Mouse (Mus musculus) stomach, embryonic 16.5 days (tissue): ENCODE measurements around the gene Mgea5. TPM values are rescaled to one million over a fixed set of nuclear protein-coding genes. Genes with fewer than 3 reads are reported as not detected.

Experiments
- ATAC-seq: fragments of 200-750 bp; cut with Nextera tagmentation; 2 replicates; pipeline ENCODE4 v1.8.0; 2017; ENCODE audit warnings: moderate number of reproducible peaks, moderate TSS enrichment; ENCODE audit not compliant: insufficient read depth, low FRiP score
- H3K27ac ChIP-seq: fragments of 300-500 bp; sonication (generic); 2 replicates; pipeline ENCODE4 v1.5.1; 2014; ENCODE audit warnings: low read length
- H3K27me3 ChIP-seq: fragments of 300-500 bp; sonication (generic); 2 replicates; pipeline ENCODE4 v1.6.1; 2014; ENCODE audit warnings: low read length, control low read depth, mixed read lengths; ENCODE audit not compliant: control insufficient read depth, insufficient read depth
- H3K36me3 ChIP-seq: fragments of 300-500 bp; sonication (generic); 2 replicates; pipeline ENCODE4 v1.6.1; 2014; ENCODE audit warnings: low read length; ENCODE audit not compliant: control insufficient read depth, insufficient read depth
- H3K4me1 ChIP-seq: fragments of 300-500 bp; sonication (generic); 2 replicates; pipeline ENCODE4 v1.6.1; 2014; ENCODE audit warnings: low read length, control low read depth, mixed read lengths; ENCODE audit not compliant: control insufficient read depth, insufficient read depth
- H3K4me2 ChIP-seq: fragments of 300-500 bp; sonication (generic); 2 replicates; pipeline ENCODE4 v1.6.1; 2014; ENCODE audit warnings: low read depth, low read length, mixed read lengths
- H3K4me3 ChIP-seq: fragments of 300-500 bp; sonication (generic); replicated peaks from 2 replicates; pipeline ENCODE4 v1.5.1; 2014; ENCODE audit warnings: mild to moderate bottlenecking, low read length
- H3K9ac ChIP-seq: fragments of 300-500 bp; sonication (generic); 2 replicates; pipeline ENCODE4 v1.6.1; 2014; ENCODE audit warnings: low read length
- H3K9me3 ChIP-seq: fragments of 300-500 bp; sonication (generic); replicated peaks from 2 replicates; pipeline ENCODE4 v1.6.1; 2016; ENCODE audit warnings: low read length, control low read depth; ENCODE audit not compliant: control insufficient read depth
- WGBS: fragments of 180-500 bp; shearing (Covaris S2); extraction: QIAGEN DNeasy Blood & Tissue Kit; methylation state at CpG from one replicate; pipeline ENCODE4 v1.1.7; 2014; 5-methylcytosine and 5-hydroxymethylcytosine counted together
- polyA plus RNA-seq: library from polyadenylated mRNA; unstranded; fragments of >200 nt; fragmentation: Nextera tagmentation; extraction: Ambion mirVana; gene quantifications from 2 replicates; pipeline ENCODE4 v1.2.1, GENCODE M21; 2015

Gene Mgea5
- polyA plus RNA-seq, 1 experiment from 2014 or later: 40.5 TPM

- no peak for ATAC-seq
- H3K4me3 ChIP-seq: peak overlapping the region; percentile 41; the same call in 1 of the 2 replicates
- H3K9ac ChIP-seq: no peak overlapping the region
- no peaks in the 10 kb centered on the region for H3K9me3 ChIP-seq
- H3K27me3 ChIP-seq: peaks cover 92% of the 10 kb centered on the region
- WGBS: 5% methylated on average over 45 of the region's 45 CpGs
- H3K27ac ChIP-seq: no peak overlapping the region
- H3K4me2 ChIP-seq: peak overlapping the region; percentile 67; the same call in 1 of the 2 replicates
- H3K4me1 ChIP-seq: peaks cover 30% of the 10 kb centered on the region
- H3K36me3 ChIP-seq: no peaks in the 10 kb centered on the region
Observed at GRCm38 (mm10) chr19:45741431-45742217, 42.0 kb downstream of the Mgea5 start.

- no peaks in the 10 kb centered on the region for H3K9me3 ChIP-seq
- H3K4me3 ChIP-seq: no peak overlapping the region
- H3K4me1 ChIP-seq: peaks cover 27% of the 10 kb centered on the region
- peaks cover 95% of the 10 kb centered on the region for H3K27me3 ChIP-seq
- H3K27ac ChIP-seq: no peak overlapping the region
- 22% methylated on average over 7 of the region's 7 CpGs for WGBS
- H3K9ac ChIP-seq: no peak overlapping the region
- no peaks in the 10 kb centered on the region for H3K36me3 ChIP-seq
- H3K4me2 ChIP-seq: no peak overlapping the region
- no peak for ATAC-seq
Observed at GRCm38 (mm10) chr19:45740817-45741216, 42.8 kb downstream of the Mgea5 start.

GRCm38 (mm10) chr19:45740233-45740632 lies 43.4 kb downstream of the Mgea5 start:
- H3K36me3 ChIP-seq: no peaks in the 10 kb centered on the region
- no peak overlapping the region for H3K4me3 ChIP-seq
- H3K4me1 ChIP-seq: peaks cover 26% of the 10 kb centered on the region
- ATAC-seq: no peak
- H3K4me2 ChIP-seq: no peak overlapping the region
- no peaks in the 10 kb centered on the region for H3K9me3 ChIP-seq
- WGBS: 11% methylated on average over 13 of the region's 13 CpGs
- H3K9ac ChIP-seq: no peak overlapping the region
- no peak overlapping the region for H3K27ac ChIP-seq
- H3K27me3 ChIP-seq: peaks cover 95% of the 10 kb centered on the region

- Histone ChIP-seq H3K4me1 (peaks cover 26% of the 10 kb centered on the region), H3K27ac (no peak overlapping the region), H3K27me3 (peaks cover 88% of the 10 kb centered on the region), H3K9ac (no peak overlapping the region), H3K4me3 (no peak overlapping the region), H3K4me2 (no peak overlapping the region), H3K9me3 (no peaks in the 10 kb centered on the region), H3K36me3 (no peaks in the 10 kb centered on the region)
- WGBS: 73% methylated on average over 5 of the region's 5 CpGs
- no peak for ATAC-seq
Observed at GRCm38 (mm10) chr19:45738521-45738920, 45.1 kb downstream of the Mgea5 start.

GRCm38 (mm10) chr19:45737846-45738484 lies 45.7 kb downstream of the Mgea5 start:
- H3K4me2 ChIP-seq: no peak overlapping the region
- no peak for ATAC-seq
- H3K27me3 ChIP-seq: peaks cover 87% of the 10 kb centered on the region
- no peak overlapping the region for H3K9ac ChIP-seq
- no peaks in the 10 kb centered on the region for H3K36me3 ChIP-seq
- no peak overlapping the region for H3K4me3 ChIP-seq
- H3K4me1 ChIP-seq: peaks cover 23% of the 10 kb centered on the region
- H3K9me3 ChIP-seq: no peaks in the 10 kb centered on the region
- 82% methylated on average over 10 of the region's 10 CpGs for WGBS
- H3K27ac ChIP-seq: no peak overlapping the region

GRCm38 (mm10) chr19:45737208-45737845 lies 46.3 kb downstream of the Mgea5 start:
- Histone ChIP-seq H3K27ac (no peak overlapping the region), H3K4me3 (peak overlapping the region; percentile 35), H3K4me1 (peaks cover 16% of the 10 kb centered on the region), H3K36me3 (no peaks in the 10 kb centered on the region), H3K27me3 (peaks cover 81% of the 10 kb centered on the region), H3K9ac (peak overlapping the region; percentile 42; the same call in 1 of the 2 replicates), H3K4me2 (peak overlapping the region; percentile 58), H3K9me3 (no peaks in the 10 kb centered on the region)
- 0 out of 2 replicates have a peak, but pooled peaks have one; percentile 28 for ATAC-seq
- 23% methylated on average over 23 of the region's 23 CpGs for WGBS

GRCm38 (mm10) chr19:45736855-45737207 lies 46.8 kb downstream of the Mgea5 start:
- H3K4me3 ChIP-seq: peak overlapping the region; percentile 35
- peak overlapping the region; percentile 58 for H3K4me2 ChIP-seq
- H3K4me1 ChIP-seq: peaks cover 11% of the 10 kb centered on the region
- H3K9ac ChIP-seq: peak overlapping the region; percentile 42; the same call in 1 of the 2 replicates
- no peaks in the 10 kb centered on the region for H3K36me3 ChIP-seq
- peaks cover 76% of the 10 kb centered on the region for H3K27me3 ChIP-seq
- ATAC-seq: peak; percentile 51
- WGBS: 2% methylated on average over 28 of the region's 28 CpGs
- no peaks in the 10 kb centered on the region for H3K9me3 ChIP-seq
- no peak overlapping the region for H3K27ac ChIP-seq

GRCm38 (mm10) chr19:45736241-45736640 lies 47.4 kb downstream of the Mgea5 start:
- peaks cover 70% of the 10 kb centered on the region for H3K27me3 ChIP-seq
- ATAC-seq: no peak
- WGBS: 50% methylated on average over 1 of the region's 1 CpGs

GRCm38 (mm10) chr19:45734762-45735161 lies 48.9 kb downstream of the Mgea5 start:
- 43% methylated on average over 7 of the region's 7 CpGs for WGBS

More at GRCm38 (mm10) chr19:45736241-45736640, 47.4 kb downstream of the Mgea5 start:
- Histone ChIP-seq H3K27ac (no peak overlapping the region), H3K36me3 (no peaks in the 10 kb centered on the region), H3K4me2 (no peak overlapping the region), H3K9me3 (no peaks in the 10 kb centered on the region), H3K4me3 (no peak overlapping the region), H3K4me1 (peaks cover 9% of the 10 kb centered on the region), H3K9ac (no peak overlapping the region)

More at GRCm38 (mm10) chr19:45734762-45735161, 48.9 kb downstream of the Mgea5 start:
- Histone ChIP-seq H3K27ac (no peak overlapping the region), H3K9ac (no peak overlapping the region), H3K4me3 (no peak overlapping the region), H3K4me2 (no peak overlapping the region), H3K4me1 (peaks cover 9% of the 10 kb centered on the region), H3K27me3 (peaks cover 57% of the 10 kb centered on the region), H3K36me3 (no peaks in the 10 kb centered on the region), H3K9me3 (no peaks in the 10 kb centered on the region)
- no peak for ATAC-seq
